Mouse (Mus musculus) CD4-positive naive resting alpha-beta T cell, adult 76 days (primary cell): Measurements from ENCODE around the gene Snw1. TPM values are rescaled to one million over a fixed set of nuclear protein-coding genes. Genes with fewer than 3 reads are reported as not detected.

Experiments
- total RNA-seq: library from RNA; stranded (reverse); gene quantifications from one replicate; pipeline ENCODE4 v1.2.4, GENCODE M21; 2023

The Snw1 gene
- 93.9 TPM for total RNA-seq

DNA sequence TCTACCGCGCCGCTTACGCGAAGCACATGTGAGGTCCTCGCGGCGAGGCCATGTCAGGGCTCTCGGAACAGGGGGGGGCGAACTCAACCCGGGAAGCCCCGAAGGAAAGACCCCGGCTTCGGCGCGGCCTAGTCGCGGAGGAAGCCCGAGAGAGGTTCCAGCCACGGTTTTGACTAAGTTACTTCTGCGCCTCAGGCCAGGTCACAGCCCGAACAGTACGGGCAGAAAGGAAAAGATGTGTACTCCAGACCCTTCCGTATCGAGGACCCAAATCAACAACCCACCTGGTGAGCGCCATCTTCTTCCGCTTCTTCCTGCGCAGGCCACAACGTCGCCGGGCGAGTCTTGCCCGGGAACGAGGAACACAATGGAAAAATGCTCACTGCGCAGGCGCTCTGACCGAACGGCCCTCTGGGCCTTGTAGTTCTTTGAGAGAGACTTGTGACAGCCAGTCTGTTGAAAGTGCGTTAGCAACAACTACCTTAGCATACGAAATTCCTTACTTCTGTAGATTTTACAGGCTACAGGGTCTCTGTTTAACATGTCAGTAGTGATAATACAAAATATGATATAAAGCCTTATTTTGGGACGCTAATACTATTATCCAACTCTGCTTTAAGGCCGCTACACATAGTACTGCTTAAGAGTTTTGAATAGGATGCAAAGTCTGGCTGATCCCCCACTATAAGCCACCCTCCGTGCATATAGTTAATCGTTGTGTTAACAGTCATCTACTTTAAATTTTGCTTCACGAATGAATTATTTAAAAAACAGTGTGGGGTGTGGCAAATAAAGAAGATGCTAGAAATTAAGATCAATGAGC, at the start of gene Snw1:
Snw1 (minus strand) TSS at position 311 of the 823 bp plus-strand sequence.

GRCm38 (mm10) chr12:87514016-87514415, 41.9 kb upstream of the Snw1 start, which contains the start of gene Gm8300:
TSS of gene Gm8300 (plus strand) at chr12:87514316.

DNA sequence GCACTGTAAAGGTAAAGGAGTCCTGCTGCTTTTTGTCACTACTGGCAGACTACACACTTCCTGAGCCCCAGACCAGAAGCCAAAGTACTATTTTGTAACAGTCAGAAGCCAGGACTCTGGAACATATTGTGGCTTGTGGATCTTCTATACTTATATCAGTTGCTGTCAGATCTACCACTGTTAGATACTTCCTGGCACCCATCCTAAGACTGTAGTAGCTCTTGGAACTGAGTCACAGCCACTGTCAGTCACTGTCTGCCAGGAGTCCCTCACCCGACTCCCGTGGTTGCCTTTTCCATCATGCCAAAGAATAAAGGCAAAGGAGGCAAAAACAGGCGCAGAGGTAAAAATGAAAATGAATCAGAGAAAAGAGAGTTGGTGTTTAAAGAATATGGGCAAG, 22.3 kb upstream of the Snw1 start, which contains the start of gene Gm5788:
Gm5788 (plus strand) TSS at position 301 of the 400 bp plus-strand sequence.

GRCm38 (mm10) chr12:87443700-87444122, 28.4 kb downstream of the Snw1 start, which contains the start of the genes Slirp and Alkbh1:
TSS of gene Slirp (plus strand) at chr12:87443896.
TSS of gene Alkbh1 (minus strand) at chr12:87444017.

Other genes with a start within 250 kb of the Snw1 start
- 0.62 TPM for gene Noxred1, start 233.5 kb downstream of the Snw1 start, total RNA-seq
- 21.7 TPM for gene Vipas39, start 206.0 kb downstream of the Snw1 start, total RNA-seq
- gene Ahsa1, start 205.8 kb downstream of the Snw1 start, total RNA-seq: 87.6 TPM
- gene Ism2, start 172.6 kb downstream of the Snw1 start, total RNA-seq: not detected
- 75.7 TPM for gene Sptlc2, start 83.9 kb downstream of the Snw1 start, total RNA-seq
- gene Slirp, start 28.4 kb downstream of the Snw1 start, total RNA-seq: 26.3 TPM
- gene Alkbh1, start 28.3 kb downstream of the Snw1 start, total RNA-seq: 94.6 TPM
- not detected for gene Gm5788, start 22.4 kb upstream of the Snw1 start, total RNA-seq
- not detected for gene Gm8300, start 42.0 kb upstream of the Snw1 start, total RNA-seq
- gene Oog1, start 130.4 kb upstream of the Snw1 start, total RNA-seq: not detected
- gene Gm4027, start 146.6 kb upstream of the Snw1 start, total RNA-seq: not detected
- not detected for gene Gm16381, start 172.3 kb upstream of the Snw1 start, total RNA-seq